Mouse (Mus musculus) limb, embryonic 11.5 days (tissue): Measurements from ENCODE around the gene Sypl2. TPM values are rescaled to one million over a fixed set of nuclear protein-coding genes. Genes with fewer than 3 reads are reported as not detected.

Experiments
- ATAC-seq: fragments of 200-750 bp; cut with Nextera tagmentation; 2 replicates; pipeline ENCODE4 v1.8.0; 2017; ENCODE audit warnings: low read depth; ENCODE audit not compliant: insufficient number of reproducible peaks, low FRiP score, low TSS enrichment
- DNase-seq: peaks from one replicate; pipeline ENCODE4 v3.0.0-alpha.2; 2015; ENCODE audit warnings: low spot score
- H3K27ac ChIP-seq: fragments of 300-500 bp; sonication (generic); replicated peaks from 2 replicates; pipeline ENCODE4 v1.5.1; 2014; ENCODE audit warnings: low read depth, mild to moderate bottlenecking, low read length
- H3K27me3 ChIP-seq: fragments of 300-500 bp; sonication (generic); 2 replicates; pipeline ENCODE4 v1.6.1; 2014; ENCODE audit warnings: mild to moderate bottlenecking, low read length, mixed read lengths; ENCODE audit not compliant: control insufficient read depth, insufficient read depth
- H3K36me3 ChIP-seq: fragments of 300-500 bp; sonication (generic); 2 replicates; pipeline ENCODE4 v1.6.1; 2014; ENCODE audit warnings: mild to moderate bottlenecking, low read length, moderate library complexity, mixed read lengths; ENCODE audit not compliant: control insufficient read depth, insufficient read depth
- H3K4me1 ChIP-seq: fragments of 300-500 bp; sonication (generic); 2 replicates; pipeline ENCODE4 v1.6.1; 2014; ENCODE audit warnings: low read length, mixed read lengths; ENCODE audit not compliant: control insufficient read depth, insufficient read depth
- H3K4me2 ChIP-seq: fragments of 300-500 bp; sonication (generic); 2 replicates; pipeline ENCODE4 v1.6.1; 2014; ENCODE audit warnings: low read depth, mild to moderate bottlenecking, moderate library complexity; ENCODE audit not compliant: severe bottlenecking
- H3K4me3 ChIP-seq: fragments of 300-500 bp; sonication (generic); 2 replicates; pipeline ENCODE4 v1.5.1; 2014; ENCODE audit warnings: low read depth, low read length
- H3K9ac ChIP-seq: fragments of 300-500 bp; sonication (generic); 2 replicates; pipeline ENCODE4 v1.6.1; 2014; ENCODE audit warnings: mild to moderate bottlenecking, low read length
- H3K9me3 ChIP-seq: fragments of 300-500 bp; sonication (generic); 2 replicates; pipeline ENCODE4 v1.6.1; 2016; ENCODE audit warnings: low read length; ENCODE audit not compliant: control insufficient read depth
- WGBS: fragments of 180-500 bp; shearing (Covaris S2); extraction: QIAGEN DNeasy Blood & Tissue Kit; methylation state at CpG from one replicate; pipeline ENCODE4 v1.1.7; 2014; 5-methylcytosine and 5-hydroxymethylcytosine counted together
- polyA plus RNA-seq: library from polyadenylated mRNA; unstranded; fragments of >200 nt; fragmentation: Nextera tagmentation; extraction: Ambion mirVana; gene quantifications from 2 replicates; pipeline ENCODE4 v1.2.1, GENCODE M21; 2014

The Sypl2 gene
- polyA plus RNA-seq, 1 experiment from 2014 or later = 0.51 TPM

GRCm38 (mm10) chr3:108231646-108232045 lies 5.2 kb upstream of the Sypl2 start:
- Histone ChIP-seq H3K4me1 (0 out of 2 replicates have a peak, but pooled peaks cover under 1% of the 10 kb centered on the region), H3K4me3 (no peak overlapping the region), H3K9me3 (no peaks in the 10 kb centered on the region), H3K4me2 (no peak overlapping the region), H3K27me3 (peaks cover 10% of the 10 kb centered on the region), H3K36me3 (no peaks in the 10 kb centered on the region), H3K9ac (no peak overlapping the region), H3K27ac (no peak overlapping the region)
- 78% methylated on average over 4 of the region's 4 CpGs for WGBS
- DNase-seq (no peak), ATAC-seq (no peak)

GRCm38 (mm10) chr3:108227521-108227920 lies 1.1 kb upstream of the Sypl2 start:
- H3K27me3 ChIP-seq = peaks cover 33% of the 10 kb centered on the region
- H3K36me3 ChIP-seq = no peaks in the 10 kb centered on the region
- WGBS = 71% methylated on average over 2 of the region's 2 CpGs
- H3K9ac ChIP-seq = no peak overlapping the region
- ATAC-seq = no peak
- no peak overlapping the region for H3K4me3 ChIP-seq
- no peaks in the 10 kb centered on the region for H3K9me3 ChIP-seq
- H3K4me1 ChIP-seq = 0 out of 2 replicates have a peak, but pooled peaks cover 10% of the 10 kb centered on the region
- H3K4me2 ChIP-seq = no peak overlapping the region
- DNase-seq = no peak
- no peak overlapping the region for H3K27ac ChIP-seq

GRCm38 (mm10) chr3:108225711-108226557 lies 514 bp downstream of the Sypl2 start:
- H3K9me3 ChIP-seq = no peaks in the 10 kb centered on the region
- H3K36me3 ChIP-seq = no peaks in the 10 kb centered on the region
- peaks cover 33% of the 10 kb centered on the region for H3K27me3 ChIP-seq
- DNase-seq (peak; percentile 64), ATAC-seq (peak; percentile 51; the same call in 1 of the 2 replicates)
- 2% methylated on average over 66 of the region's 67 CpGs for WGBS
- peak overlapping the region; percentile 60 for H3K4me2 ChIP-seq
- H3K4me1 ChIP-seq = 0 out of 2 replicates have a peak, but pooled peaks cover 10% of the 10 kb centered on the region
- no peak overlapping the region for H3K27ac ChIP-seq
- peak overlapping the region; percentile 37 for H3K4me3 ChIP-seq
- peak overlapping the region; percentile 40 for H3K9ac ChIP-seq

- H3K27ac ChIP-seq = no peak overlapping the region
- no peaks in the 10 kb centered on the region for H3K36me3 ChIP-seq
- no peaks in the 10 kb centered on the region for H3K4me1 ChIP-seq
- no peak overlapping the region for H3K4me3 ChIP-seq
- H3K27me3 ChIP-seq = peaks cover 13% of the 10 kb centered on the region
- no peak overlapping the region for H3K4me2 ChIP-seq
- no peak for DNase-seq
- whole genome bisulfite sequencing = 76% methylated on average over 3 of the region's 3 CpGs
- ATAC-seq = no peak
- H3K9ac ChIP-seq = no peak overlapping the region
- no peaks in the 10 kb centered on the region for H3K9me3 ChIP-seq
Observed at GRCm38 (mm10) chr3:108220661-108221060, 5.8 kb downstream of the Sypl2 start.

GRCm38 (mm10) chr3:108214734-108215133 lies 11.7 kb downstream of the Sypl2 start:
- H3K9me3 ChIP-seq = no peaks in the 10 kb centered on the region
- ATAC-seq (no peak), DNase-seq (peak; percentile 75)
- no peaks in the 10 kb centered on the region for H3K36me3 ChIP-seq
- WGBS = 17% methylated on average over 5 of the region's 5 CpGs
- no peaks in the 10 kb centered on the region for H3K27me3 ChIP-seq
- no peak overlapping the region for H3K4me3 ChIP-seq
- no peak overlapping the region for H3K27ac ChIP-seq
- no peak overlapping the region for H3K4me2 ChIP-seq
- peaks cover 3% of the 10 kb centered on the region; the same call in 1 of the 2 replicates for H3K4me1 ChIP-seq
- H3K9ac ChIP-seq = no peak overlapping the region

GRCm38 (mm10) chr3:108212406-108212805 lies 14.0 kb downstream of the Sypl2 start:
- H3K4me3 ChIP-seq = no peak overlapping the region
- no peak for DNase-seq

GRCm38 (mm10) chr3:108211845-108212244 lies 14.6 kb downstream of the Sypl2 start:
- 87% methylated on average over 6 of the region's 6 CpGs for WGBS

More at GRCm38 (mm10) chr3:108212406-108212805, 14.0 kb downstream of the Sypl2 start:
- Histone ChIP-seq H3K4me1 (peaks cover 12% of the 10 kb centered on the region), H3K9ac (no peak overlapping the region), H3K4me2 (no peak overlapping the region), H3K36me3 (peaks cover under 1% of the 10 kb centered on the region; the same call in 1 of the 2 replicates), H3K27me3 (no peaks in the 10 kb centered on the region), H3K9me3 (no peaks in the 10 kb centered on the region), H3K27ac (no peak overlapping the region)
- ATAC-seq = no peak
- WGBS = 80% methylated on average over 8 of the region's 8 CpGs

GRCm38 (mm10) chr3:108210771-108211139 lies 15.7 kb downstream of the Sypl2 start, which contains the start of gene Atxn7l2:
Gene Atxn7l2, minus strand, starts transcription at chr3:108210934.
- DNase-seq = no peak
- Histone ChIP-seq H3K4me1 (peaks cover 12% of the 10 kb centered on the region), H3K4me2 (peak within 1 kb of the TSS; percentile 95), H3K9me3 (no peaks in the 10 kb centered on the region), H3K36me3 (peaks cover 9% of the 10 kb centered on the region; the same call in 1 of the 2 replicates), H3K9ac (peak within 1 kb of the TSS; percentile 86), H3K4me3 (peak within 1 kb of the TSS; percentile 61), H3K27me3 (no peaks in the 10 kb centered on the region), H3K27ac (peak within 1 kb of the TSS; percentile 80)
- ATAC-seq = peak; percentile 81
- WGBS = 0% methylated on average over 14 of the region's 14 CpGs

More at GRCm38 (mm10) chr3:108211845-108212244, 14.6 kb downstream of the Sypl2 start:
- Histone ChIP-seq H3K9me3 (no peaks in the 10 kb centered on the region), H3K36me3 (peaks cover 5% of the 10 kb centered on the region; the same call in 1 of the 2 replicates), H3K4me1 (peaks cover 12% of the 10 kb centered on the region), H3K27me3 (no peaks in the 10 kb centered on the region), H3K27ac (no peak overlapping the region), H3K4me2 (no peak overlapping the region), H3K4me3 (no peak overlapping the region), H3K9ac (no peak overlapping the region)
- DNase-seq (no peak), ATAC-seq (no peak)
